Mouse (Mus musculus): ENCODE data around the gene Arhgap33. TPM values are rescaled to one million over a fixed set of nuclear protein-coding genes. Genes with fewer than 3 reads are reported as not detected.

Gene Arhgap33
- polyA plus RNA-seq, 1 experiment from 2014 or later: 41.4 TPM

DNA sequence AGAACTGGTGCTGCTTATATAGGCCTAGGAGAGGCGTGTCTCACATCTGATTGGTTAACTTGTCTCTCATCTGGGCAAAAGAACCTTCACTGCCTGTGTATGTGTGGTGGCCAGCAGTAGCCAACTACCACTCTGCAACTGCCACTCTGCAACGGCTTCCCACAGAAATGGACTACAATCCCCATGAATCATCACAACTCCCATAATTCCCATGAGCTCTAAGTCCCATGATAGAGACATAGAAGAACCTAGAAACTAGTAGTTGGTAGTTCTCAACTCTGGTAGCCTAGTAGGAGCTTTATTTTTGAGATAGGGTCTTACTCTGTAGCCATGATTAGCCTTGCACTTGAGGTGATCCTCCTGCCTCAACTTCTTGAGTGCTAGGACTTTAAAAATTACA is 15.0 kb upstream of the Arhgap33 start:
- Histone ChIP-seq H3K9ac (ENCODE audit: low read depth, low read length) (no peak overlapping the region), H3K4me3 (ENCODE audit: low read depth, low read length) (no peak overlapping the region), H3K9me3 (ENCODE audit: control insufficient read depth, low read length) (no peaks in the 10 kb centered on the region), H3K4me1 (replicated peaks; ENCODE audit: control insufficient read depth, insufficient read depth, low read length) (peaks cover 3% of the 10 kb centered on the region; the same call in 1 of the 2 replicates), H3K27me3 (ENCODE audit: control insufficient read depth, insufficient read depth, low read length) (no peaks in the 10 kb centered on the region), H3K4me2 (replicated peaks; ENCODE audit: low read depth, low read length) (no peak overlapping the region), H3K36me3 (ENCODE audit: control insufficient read depth, insufficient read depth, low read length) (no peaks in the 10 kb centered on the region), H3K27ac (ENCODE audit: low read depth, low read length) (no peak overlapping the region)
- ATAC-seq (ENCODE audit: low FRiP score) (no peak), DNase-seq (ENCODE audit: low spot score) (no peak)
- WGBS: 90% methylated on average over 2 of the region's 2 CpGs

GRCm38 (mm10) chr7:30544327-30544726 is 9.5 kb upstream of the Arhgap33 start:
- no peak overlapping the region for H3K4me2 ChIP-seq (replicated peaks; ENCODE audit: low read depth, low read length)
- H3K9me3 ChIP-seq (ENCODE audit: control insufficient read depth, low read length): no peaks in the 10 kb centered on the region
- DNase-seq (ENCODE audit: low spot score): no peak
- no peak overlapping the region for H3K27ac ChIP-seq (ENCODE audit: low read depth, low read length)
- H3K27me3 ChIP-seq (ENCODE audit: control insufficient read depth, insufficient read depth, low read length): no peaks in the 10 kb centered on the region
- no peaks in the 10 kb centered on the region for H3K36me3 ChIP-seq (ENCODE audit: control insufficient read depth, insufficient read depth, low read length)
- H3K9ac ChIP-seq (ENCODE audit: low read depth, low read length): no peak overlapping the region
- ATAC-seq (ENCODE audit: low FRiP score): no peak
- 93% methylated on average over 2 of the region's 2 CpGs for WGBS
- H3K4me1 ChIP-seq (replicated peaks; ENCODE audit: control insufficient read depth, insufficient read depth, low read length): no peaks in the 10 kb centered on the region
- H3K4me3 ChIP-seq (ENCODE audit: low read depth, low read length): no peak overlapping the region

DNA sequence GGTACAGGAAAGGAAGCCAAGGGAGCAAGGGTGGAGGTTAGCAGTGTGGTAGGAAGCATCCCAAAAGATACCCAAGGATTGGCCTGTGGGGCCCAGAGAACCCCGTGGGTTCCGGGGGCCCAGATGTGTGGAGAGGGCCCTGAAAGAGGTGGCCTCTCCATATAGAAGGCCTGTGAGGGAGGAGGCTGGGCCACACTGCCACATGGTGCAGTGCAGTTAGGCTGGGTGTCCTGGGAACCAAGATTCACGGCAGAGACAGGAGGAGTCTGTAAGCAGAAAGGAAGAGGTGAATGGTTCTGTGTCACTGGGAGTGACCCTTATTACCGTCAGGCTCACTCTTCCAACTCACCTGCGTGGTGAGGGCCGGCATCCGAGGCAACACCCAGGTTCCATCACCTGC is 5.7 kb upstream of the Arhgap33 start:
- Histone ChIP-seq H3K36me3 (ENCODE audit: control insufficient read depth, insufficient read depth, low read length) (no peaks in the 10 kb centered on the region), H3K9me3 (ENCODE audit: control insufficient read depth, low read length) (no peaks in the 10 kb centered on the region), H3K4me1 (replicated peaks; ENCODE audit: control insufficient read depth, insufficient read depth, low read length) (peaks cover 2% of the 10 kb centered on the region; the same call in 1 of the 2 replicates), H3K27ac (ENCODE audit: low read depth, low read length) (no peak overlapping the region), H3K27me3 (ENCODE audit: control insufficient read depth, insufficient read depth, low read length) (no peaks in the 10 kb centered on the region), H3K4me2 (replicated peaks; ENCODE audit: low read depth, low read length) (no peak overlapping the region), H3K4me3 (ENCODE audit: low read depth, low read length) (no peak overlapping the region), H3K9ac (ENCODE audit: low read depth, low read length) (no peak overlapping the region)
- ATAC-seq (ENCODE audit: low FRiP score) (no peak), DNase-seq (ENCODE audit: low spot score) (no peak)
- WGBS: 91% methylated on average over 7 of the region's 7 CpGs

- peak overlapping the region; percentile 79 for H3K4me2 ChIP-seq (replicated peaks; ENCODE audit: low read depth, low read length)
- H3K4me1 ChIP-seq (replicated peaks; ENCODE audit: control insufficient read depth, insufficient read depth, low read length): peaks cover 17% of the 10 kb centered on the region
- WGBS: 5% methylated on average over 25 of the region's 26 CpGs
- H3K4me3 ChIP-seq (ENCODE audit: low read depth, low read length): peak overlapping the region; percentile 79
- H3K27me3 ChIP-seq (ENCODE audit: control insufficient read depth, insufficient read depth, low read length): no peaks in the 10 kb centered on the region
- peak overlapping the region; percentile 92 for H3K27ac ChIP-seq (ENCODE audit: low read depth, low read length)
- peak overlapping the region; percentile 88 for H3K9ac ChIP-seq (ENCODE audit: low read depth, low read length)
- ATAC-seq (ENCODE audit: low FRiP score) (peak; percentile 45), DNase-seq (ENCODE audit: low spot score) (peak; percentile 62)
- peaks cover 14% of the 10 kb centered on the region for H3K36me3 ChIP-seq (ENCODE audit: control insufficient read depth, insufficient read depth, low read length)
- no peaks in the 10 kb centered on the region for H3K9me3 ChIP-seq (ENCODE audit: control insufficient read depth, low read length)
Observed at GRCm38 (mm10) chr7:30533941-30534632, 773 bp downstream of the Arhgap33 start.

DNA sequence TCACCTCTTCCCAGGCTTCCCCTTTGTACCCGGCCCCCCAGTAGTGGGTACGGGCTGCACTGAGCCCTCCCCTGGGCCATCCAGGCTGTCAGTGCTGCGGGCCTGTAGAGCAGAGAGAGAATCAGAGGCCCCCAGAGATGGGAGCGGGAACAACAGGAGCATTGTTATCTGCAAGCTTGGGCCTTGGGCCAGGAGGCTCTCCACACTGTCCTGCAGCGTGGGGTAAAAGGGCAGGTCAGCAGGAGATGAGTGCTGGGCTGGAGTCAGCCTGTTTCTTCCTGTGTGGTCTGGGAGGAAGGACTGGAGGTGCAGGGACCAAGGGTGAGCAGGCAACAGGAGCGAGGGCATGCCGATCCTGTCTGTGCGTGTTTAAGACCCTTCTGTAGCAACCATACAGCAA is 1.9 kb downstream of the Arhgap33 start:
- H3K4me3 ChIP-seq (ENCODE audit: low read depth, low read length): peak overlapping the region; percentile 79
- H3K36me3 ChIP-seq (ENCODE audit: control insufficient read depth, insufficient read depth, low read length): peaks cover 22% of the 10 kb centered on the region
- H3K9me3 ChIP-seq (ENCODE audit: control insufficient read depth, low read length): no peaks in the 10 kb centered on the region
- WGBS: 17% methylated on average over 8 of the region's 8 CpGs
- peak overlapping the region; percentile 88 for H3K9ac ChIP-seq (ENCODE audit: low read depth, low read length)
- ATAC-seq (ENCODE audit: low FRiP score) (0 out of 2 replicates have a peak, but pooled peaks have one; percentile 0), DNase-seq (ENCODE audit: low spot score) (peak; percentile 53)
- peaks cover 17% of the 10 kb centered on the region for H3K4me1 ChIP-seq (replicated peaks; ENCODE audit: control insufficient read depth, insufficient read depth, low read length)
- no peaks in the 10 kb centered on the region for H3K27me3 ChIP-seq (ENCODE audit: control insufficient read depth, insufficient read depth, low read length)
- H3K27ac ChIP-seq (ENCODE audit: low read depth, low read length): no peak overlapping the region
- peak overlapping the region; percentile 79 for H3K4me2 ChIP-seq (replicated peaks; ENCODE audit: low read depth, low read length)

DNA sequence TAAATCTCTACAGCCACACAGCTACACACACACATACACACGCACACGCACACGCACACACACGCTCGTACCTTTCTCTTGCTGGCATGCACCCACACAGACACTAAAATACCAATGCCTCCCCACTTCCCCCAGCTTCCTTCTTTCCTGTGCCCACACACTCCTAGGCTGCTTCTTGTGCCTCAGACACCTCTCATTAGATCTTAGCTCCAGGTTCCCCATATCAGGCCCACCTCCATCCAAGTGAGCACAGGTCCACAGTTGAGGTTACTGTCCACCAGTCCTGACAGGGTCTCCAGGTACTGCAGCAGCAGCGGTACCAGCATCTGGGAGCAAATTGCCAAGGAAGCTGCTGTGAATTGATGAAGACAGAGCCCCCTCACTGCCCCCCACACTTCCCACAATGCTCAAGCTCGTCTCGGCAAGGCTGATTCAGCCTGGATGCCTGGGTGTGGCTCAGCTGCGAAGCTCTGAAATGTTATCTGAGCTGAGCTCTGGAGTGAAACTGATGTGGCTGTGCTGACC is 3.5 kb downstream of the Arhgap33 start:
- 83% methylated on average over 9 of the region's 9 CpGs for WGBS
- Histone ChIP-seq H3K9ac (ENCODE audit: low read depth, low read length) (peak overlapping the region; percentile 40; the same call in 1 of the 2 replicates), H3K4me2 (replicated peaks; ENCODE audit: low read depth, low read length) (peak overlapping the region; percentile 14; the same call in 1 of the 2 replicates), H3K27ac (ENCODE audit: low read depth, low read length) (no peak overlapping the region), H3K4me3 (ENCODE audit: low read depth, low read length) (0 out of 2 replicates have a peak overlapping the region, but pooled peaks have one; percentile 6), H3K36me3 (ENCODE audit: control insufficient read depth, insufficient read depth, low read length) (peaks cover 25% of the 10 kb centered on the region), H3K4me1 (replicated peaks; ENCODE audit: control insufficient read depth, insufficient read depth, low read length) (peaks cover 18% of the 10 kb centered on the region), H3K27me3 (ENCODE audit: control insufficient read depth, insufficient read depth, low read length) (no peaks in the 10 kb centered on the region), H3K9me3 (ENCODE audit: control insufficient read depth, low read length) (no peaks in the 10 kb centered on the region)
- DNase-seq (ENCODE audit: low spot score): no peak
- no peak for ATAC-seq (ENCODE audit: low FRiP score)

- 0 out of 2 replicates have a peak, but pooled peaks cover 6% of the 10 kb centered on the region for H3K4me1 ChIP-seq (replicated peaks; ENCODE audit: control insufficient read depth, insufficient read depth, low read length)
- peaks cover 32% of the 10 kb centered on the region for H3K36me3 ChIP-seq (ENCODE audit: control insufficient read depth, insufficient read depth, low read length)
- H3K27me3 ChIP-seq (ENCODE audit: control insufficient read depth, insufficient read depth, low read length): 0 out of 2 replicates have a peak, but pooled peaks cover 2% of the 10 kb centered on the region
- no peak overlapping the region for H3K4me2 ChIP-seq (replicated peaks; ENCODE audit: low read depth, low read length)
- ATAC-seq (ENCODE audit: low FRiP score): no peak
- no peak overlapping the region for H3K4me3 ChIP-seq (ENCODE audit: low read depth, low read length)
- no peak for DNase-seq (ENCODE audit: low spot score)
- no peak overlapping the region for H3K9ac ChIP-seq (ENCODE audit: low read depth, low read length)
- H3K27ac ChIP-seq (ENCODE audit: low read depth, low read length): no peak overlapping the region
- no peaks in the 10 kb centered on the region for H3K9me3 ChIP-seq (ENCODE audit: control insufficient read depth, low read length)
- 81% methylated on average over 14 of the region's 14 CpGs for WGBS
Observed at GRCm38 (mm10) chr7:30526981-30527380, 7.9 kb downstream of the Arhgap33 start.

DNA sequence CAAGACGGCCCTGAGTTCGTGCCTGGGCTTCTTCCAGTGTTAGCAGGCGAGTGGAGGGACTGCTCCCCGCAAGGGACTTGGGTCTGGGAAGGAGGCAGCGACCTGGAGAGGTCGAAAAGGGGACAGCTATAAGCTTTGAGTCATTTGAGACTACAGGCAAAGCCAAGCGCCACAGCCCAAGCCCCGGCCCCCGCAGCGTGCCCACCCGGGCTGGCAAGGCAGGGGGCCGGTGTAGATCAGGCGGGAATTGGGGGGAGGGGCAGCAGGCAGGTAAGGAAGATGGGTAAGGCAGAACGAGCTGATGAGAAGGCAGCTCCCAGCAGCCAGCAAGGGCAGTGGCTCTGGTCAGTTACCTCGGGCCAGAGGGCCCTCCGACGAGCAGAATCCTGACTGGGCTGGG is 8.5 kb downstream of the Arhgap33 start:
- 0 out of 2 replicates have a peak overlapping the region, but pooled peaks have one; percentile 23 for H3K9ac ChIP-seq (ENCODE audit: low read depth, low read length)
- H3K36me3 ChIP-seq (ENCODE audit: control insufficient read depth, insufficient read depth, low read length): peaks cover 27% of the 10 kb centered on the region
- DNase-seq (ENCODE audit: low spot score) (no peak), ATAC-seq (ENCODE audit: low FRiP score) (no peak)
- no peak overlapping the region for H3K27ac ChIP-seq (ENCODE audit: low read depth, low read length)
- no peak overlapping the region for H3K4me3 ChIP-seq (ENCODE audit: low read depth, low read length)
- H3K4me1 ChIP-seq (replicated peaks; ENCODE audit: control insufficient read depth, insufficient read depth, low read length): 0 out of 2 replicates have a peak, but pooled peaks cover 4% of the 10 kb centered on the region
- 0 out of 2 replicates have a peak, but pooled peaks cover 2% of the 10 kb centered on the region for H3K27me3 ChIP-seq (ENCODE audit: control insufficient read depth, insufficient read depth, low read length)
- H3K4me2 ChIP-seq (replicated peaks; ENCODE audit: low read depth, low read length): no peak overlapping the region
- H3K9me3 ChIP-seq (ENCODE audit: control insufficient read depth, low read length): no peaks in the 10 kb centered on the region
- WGBS: 22% methylated on average over 17 of the region's 17 CpGs

All from hindbrain, embryonic 11.5 days (tissue).